Mouse (Mus musculus): ENCODE measurements around the gene Tmem121. TPM values are rescaled to one million over a fixed set of nuclear protein-coding genes. Genes with fewer than 3 reads are reported as not detected.

Gene Tmem121
- polyA plus RNA-seq, 1 experiment from 2014 or later, result 17.0 TPM

- Histone ChIP-seq H3K27ac (ENCODE audit: low read depth, low read length) (no peak overlapping the region), H3K9me3 (ENCODE audit: control insufficient read depth, low read length) (no peaks in the 10 kb centered on the region), H3K4me2 (ENCODE audit: low read depth, low read length, severe bottlenecking) (peak overlapping the region; percentile 87), H3K36me3 (ENCODE audit: control insufficient read depth, insufficient read depth, low read length) (no peaks in the 10 kb centered on the region; the same call in 1 of the 2 replicates), H3K4me3 (ENCODE audit: low read depth, low read length) (peak overlapping the region; percentile 63; the same call in 1 of the 2 replicates), H3K27me3 (ENCODE audit: control insufficient read depth, insufficient read depth, low read length) (peaks cover under 1% of the 10 kb centered on the region; the same call in 1 of the 2 replicates), H3K9ac (ENCODE audit: low read length) (no peak overlapping the region), H3K4me1 (replicated peaks; ENCODE audit: control insufficient read depth, insufficient read depth, low read length) (peaks cover 12% of the 10 kb centered on the region)
- DNase-seq (ENCODE audit: low spot score) (no peak), ATAC-seq (replicated peaks; ENCODE audit: low FRiP score) (no peak)
- WGBS, result 90% methylated on average over 8 of the region's 8 CpGs
These were observed 28.2 kb upstream of the Tmem121 start for GRCm38 (mm10) chr12:113157521-113157920.

GRCm38 (mm10) chr12:113157971-113158370 is 27.8 kb upstream of the Tmem121 start:
- DNase-seq (ENCODE audit: low spot score), result no peak
- 87% methylated on average over 8 of the region's 8 CpGs for WGBS
- H3K27ac ChIP-seq (ENCODE audit: low read depth, low read length), result no peak overlapping the region
- H3K4me2 ChIP-seq (ENCODE audit: low read depth, low read length, severe bottlenecking), result no peak overlapping the region
- H3K9ac ChIP-seq (ENCODE audit: low read length), result no peak overlapping the region
- H3K4me1 ChIP-seq (replicated peaks; ENCODE audit: control insufficient read depth, insufficient read depth, low read length), result peaks cover 12% of the 10 kb centered on the region
- H3K27me3 ChIP-seq (ENCODE audit: control insufficient read depth, insufficient read depth, low read length), result no peaks in the 10 kb centered on the region
- no peaks in the 10 kb centered on the region for H3K9me3 ChIP-seq (ENCODE audit: control insufficient read depth, low read length)
- H3K4me3 ChIP-seq (ENCODE audit: low read depth, low read length), result no peak overlapping the region
- H3K36me3 ChIP-seq (ENCODE audit: control insufficient read depth, insufficient read depth, low read length), result no peaks in the 10 kb centered on the region; the same call in 1 of the 2 replicates
- no peak for ATAC-seq (replicated peaks; ENCODE audit: low FRiP score)

- Histone ChIP-seq H3K27me3 (ENCODE audit: control insufficient read depth, insufficient read depth, low read length) (no peaks in the 10 kb centered on the region), H3K4me1 (replicated peaks; ENCODE audit: control insufficient read depth, insufficient read depth, low read length) (no peaks in the 10 kb centered on the region), H3K4me3 (ENCODE audit: low read depth, low read length) (no peak overlapping the region), H3K27ac (ENCODE audit: low read depth, low read length) (no peak overlapping the region), H3K9me3 (ENCODE audit: control insufficient read depth, low read length) (no peaks in the 10 kb centered on the region), H3K36me3 (ENCODE audit: control insufficient read depth, insufficient read depth, low read length) (no peaks in the 10 kb centered on the region; the same call in 1 of the 2 replicates), H3K4me2 (ENCODE audit: low read depth, low read length, severe bottlenecking) (no peak overlapping the region), H3K9ac (ENCODE audit: low read length) (no peak overlapping the region)
- ATAC-seq (replicated peaks; ENCODE audit: low FRiP score), result no peak
- no peak for DNase-seq (ENCODE audit: low spot score)
- WGBS, result 78% methylated on average over 11 of the region's 11 CpGs
These were observed 22.1 kb upstream of the Tmem121 start for GRCm38 (mm10) chr12:113163561-113164006.

GRCm38 (mm10) chr12:113168031-113168536 is 17.6 kb upstream of the Tmem121 start:
- H3K4me1 ChIP-seq (replicated peaks; ENCODE audit: control insufficient read depth, insufficient read depth, low read length), result no peaks in the 10 kb centered on the region
- no peak for ATAC-seq (replicated peaks; ENCODE audit: low FRiP score)
- no peaks in the 10 kb centered on the region for H3K9me3 ChIP-seq (ENCODE audit: control insufficient read depth, low read length)
- WGBS, result 89% methylated on average over 9 of the region's 9 CpGs
- no peak overlapping the region for H3K4me3 ChIP-seq (ENCODE audit: low read depth, low read length)
- no peak overlapping the region for H3K27ac ChIP-seq (ENCODE audit: low read depth, low read length)
- no peak overlapping the region for H3K9ac ChIP-seq (ENCODE audit: low read length)
- H3K4me2 ChIP-seq (ENCODE audit: low read depth, low read length, severe bottlenecking), result no peak overlapping the region
- H3K27me3 ChIP-seq (ENCODE audit: control insufficient read depth, insufficient read depth, low read length), result no peaks in the 10 kb centered on the region
- no peaks in the 10 kb centered on the region for H3K36me3 ChIP-seq (ENCODE audit: control insufficient read depth, insufficient read depth, low read length)
- DNase-seq (ENCODE audit: low spot score), result no peak

GRCm38 (mm10) chr12:113176960-113177725 is 8.6 kb upstream of the Tmem121 start:
- WGBS, result 88% methylated on average over 18 of the region's 18 CpGs
- Histone ChIP-seq H3K36me3 (ENCODE audit: control insufficient read depth, insufficient read depth, low read length) (no peaks in the 10 kb centered on the region), H3K4me2 (ENCODE audit: low read depth, low read length, severe bottlenecking) (no peak overlapping the region), H3K9ac (ENCODE audit: low read length) (no peak overlapping the region), H3K27me3 (ENCODE audit: control insufficient read depth, insufficient read depth, low read length) (no peaks in the 10 kb centered on the region), H3K27ac (ENCODE audit: low read depth, low read length) (no peak overlapping the region), H3K4me3 (ENCODE audit: low read depth, low read length) (no peak overlapping the region), H3K4me1 (replicated peaks; ENCODE audit: control insufficient read depth, insufficient read depth, low read length) (no peaks in the 10 kb centered on the region), H3K9me3 (ENCODE audit: control insufficient read depth, low read length) (no peaks in the 10 kb centered on the region)
- DNase-seq (ENCODE audit: low spot score) (no peak), ATAC-seq (replicated peaks; ENCODE audit: low FRiP score) (no peak)

GRCm38 (mm10) chr12:113181020-113181419 is 4.7 kb upstream of the Tmem121 start:
- Histone ChIP-seq H3K9me3 (ENCODE audit: control insufficient read depth, low read length) (no peaks in the 10 kb centered on the region), H3K9ac (ENCODE audit: low read length) (no peak overlapping the region), H3K27me3 (ENCODE audit: control insufficient read depth, insufficient read depth, low read length) (peaks cover 4% of the 10 kb centered on the region; the same call in 1 of the 2 replicates), H3K4me1 (replicated peaks; ENCODE audit: control insufficient read depth, insufficient read depth, low read length) (0 out of 2 replicates have a peak, but pooled peaks cover 2% of the 10 kb centered on the region), H3K4me2 (ENCODE audit: low read depth, low read length, severe bottlenecking) (no peak overlapping the region), H3K36me3 (ENCODE audit: control insufficient read depth, insufficient read depth, low read length) (no peaks in the 10 kb centered on the region), H3K4me3 (ENCODE audit: low read depth, low read length) (no peak overlapping the region), H3K27ac (ENCODE audit: low read depth, low read length) (no peak overlapping the region)
- WGBS, result 79% methylated on average over 4 of the region's 4 CpGs
- ATAC-seq (replicated peaks; ENCODE audit: low FRiP score) (no peak), DNase-seq (ENCODE audit: low spot score) (no peak)

- Histone ChIP-seq H3K4me1 (replicated peaks; ENCODE audit: control insufficient read depth, insufficient read depth, low read length) (peaks cover 13% of the 10 kb centered on the region; the same call in 1 of the 2 replicates), H3K9ac (ENCODE audit: low read length) (no peak overlapping the region), H3K27me3 (ENCODE audit: control insufficient read depth, insufficient read depth, low read length) (peaks cover 6% of the 10 kb centered on the region; the same call in 1 of the 2 replicates), H3K4me3 (ENCODE audit: low read depth, low read length) (no peak overlapping the region), H3K9me3 (ENCODE audit: control insufficient read depth, low read length) (no peaks in the 10 kb centered on the region), H3K27ac (ENCODE audit: low read depth, low read length) (no peak overlapping the region), H3K36me3 (ENCODE audit: control insufficient read depth, insufficient read depth, low read length) (no peaks in the 10 kb centered on the region; the same call in 1 of the 2 replicates), H3K4me2 (ENCODE audit: low read depth, low read length, severe bottlenecking) (no peak overlapping the region)
- 57% methylated on average over 5 of the region's 5 CpGs for WGBS
- no peak for ATAC-seq (replicated peaks; ENCODE audit: low FRiP score)
- DNase-seq (ENCODE audit: low spot score), result no peak
These were observed 785 bp upstream of the Tmem121 start for GRCm38 (mm10) chr12:113184945-113185344.

GRCm38 (mm10) chr12:113186326-113187010 is 738 bp downstream of the Tmem121 start:
- ATAC-seq (replicated peaks; ENCODE audit: low FRiP score) (no peak), DNase-seq (ENCODE audit: low spot score) (no peak)
- 31% methylated on average over 12 of the region's 12 CpGs for WGBS

More at GRCm38 (mm10) chr12:113186326-113187010, 738 bp downstream of the Tmem121 start:
- no peak overlapping the region for H3K27ac ChIP-seq (ENCODE audit: low read depth, low read length)
- peak overlapping the region; percentile 81 for H3K9ac ChIP-seq (ENCODE audit: low read length)
- H3K36me3 ChIP-seq (ENCODE audit: control insufficient read depth, insufficient read depth, low read length), result no peaks in the 10 kb centered on the region; the same call in 1 of the 2 replicates
- peaks cover 13% of the 10 kb centered on the region; the same call in 1 of the 2 replicates for H3K4me1 ChIP-seq (replicated peaks; ENCODE audit: control insufficient read depth, insufficient read depth, low read length)
- H3K4me2 ChIP-seq (ENCODE audit: low read depth, low read length, severe bottlenecking), result peak overlapping the region; percentile 95
- peak overlapping the region; percentile 68 for H3K4me3 ChIP-seq (ENCODE audit: low read depth, low read length)
- H3K9me3 ChIP-seq (ENCODE audit: control insufficient read depth, low read length), result no peaks in the 10 kb centered on the region
- H3K27me3 ChIP-seq (ENCODE audit: control insufficient read depth, insufficient read depth, low read length), result peaks cover 6% of the 10 kb centered on the region; the same call in 1 of the 2 replicates

All from forebrain, embryonic 11.5 days (tissue).